Mouse (Mus musculus) forebrain, embryonic 16.5 days (tissue): ENCODE measurements around the gene Khdc1a. TPM values are rescaled to one million over a fixed set of nuclear protein-coding genes. Genes with fewer than 3 reads are reported as not detected.
"Not testable (repeated sequence)": the region's sequence is repeated elsewhere in the genome, so short reads cannot be mapped to it uniquely, and the experiment has no call there.

Experiments used
- ATAC-seq: fragments of 200-750 bp; cut with Nextera tagmentation; 2 replicates; pipeline ENCODE4 v1.8.0; 2017; ENCODE audit warnings: mild to moderate bottlenecking, moderate library complexity
- H3K27ac ChIP-seq: fragments of 300-500 bp; sonication (generic); 2 replicates; pipeline ENCODE4 v1.5.1; 2014; ENCODE audit warnings: low read length, control low read depth
- H3K27me3 ChIP-seq: fragments of 300-500 bp; sonication (generic); replicated peaks from 2 replicates; pipeline ENCODE4 v1.6.1; 2014; ENCODE audit warnings: low read length; ENCODE audit not compliant: control insufficient read depth, insufficient read depth
- H3K36me3 ChIP-seq: fragments of 300-500 bp; sonication (generic); 2 replicates; pipeline ENCODE4 v1.6.1; 2014; ENCODE audit not compliant: control insufficient read depth, insufficient read depth
- H3K4me1 ChIP-seq: fragments of 300-500 bp; sonication (generic); replicated peaks from 2 replicates; pipeline ENCODE4 v1.6.1; 2014; ENCODE audit warnings: low read length; ENCODE audit not compliant: control insufficient read depth, insufficient read depth
- H3K4me2 ChIP-seq: fragments of 300-500 bp; sonication (generic); 2 replicates; pipeline ENCODE4 v1.6.1; 2014; ENCODE audit warnings: mild to moderate bottlenecking, low read length, control low read depth
- H3K4me3 ChIP-seq: fragments of 300-500 bp; sonication (generic); replicated peaks from 2 replicates; pipeline ENCODE4 v1.5.1; 2014; ENCODE audit warnings: mild to moderate bottlenecking, low read length, control low read depth
- H3K9ac ChIP-seq: fragments of 300-500 bp; sonication (generic); replicated peaks from 2 replicates; pipeline ENCODE4 v1.6.1; 2014; ENCODE audit warnings: low read depth, low read length, control low read depth
- H3K9me3 ChIP-seq: fragments of 300-500 bp; sonication (generic); 2 replicates; pipeline ENCODE4 v1.6.1; 2016; ENCODE audit warnings: low read length; ENCODE audit not compliant: control insufficient read depth
- WGBS: fragments of 180-500 bp; shearing (Covaris S2); extraction: QIAGEN DNeasy Blood & Tissue Kit; methylation state at CpG from one replicate; pipeline ENCODE4 v1.1.7; 2014; 5-methylcytosine and 5-hydroxymethylcytosine counted together
- polyA plus RNA-seq: library from polyadenylated mRNA; unstranded; fragments of >200 nt; fragmentation: Nextera tagmentation; extraction: Ambion mirVana; gene quantifications from 2 replicates; pipeline ENCODE4 v1.2.1, GENCODE M21; 2015

The Khdc1a gene
- polyA plus RNA-seq, 1 experiment from 2014 or later, result not detected

GRCm38 (mm10) chr1:21344253-21344652 lies 5.2 kb upstream of the Khdc1a start:
- Histone ChIP-seq H3K27ac (no peak overlapping the region), H3K9ac (no peak overlapping the region), H3K9me3 (no peaks in the 10 kb centered on the region), H3K4me1 (no peaks in the 10 kb centered on the region), H3K27me3 (no peaks in the 10 kb centered on the region), H3K36me3 (no peaks in the 10 kb centered on the region), H3K4me3 (no peak overlapping the region), H3K4me2 (no peak overlapping the region)
- WGBS, result 67% methylated on average over 4 of the region's 4 CpGs
- peak; percentile 77 for ATAC-seq

- H3K36me3 ChIP-seq, H3K4me1 ChIP-seq, H3K9ac ChIP-seq, H3K4me3 ChIP-seq, ATAC-seq, H3K27ac ChIP-seq, H3K4me2 ChIP-seq, H3K9me3 ChIP-seq, H3K27me3 ChIP-seq: not testable (repeated sequence)
- WGBS, result 88% methylated on average over 7 of the region's 7 CpGs
These were observed 4.7 kb upstream of the Khdc1a start for GRCm38 (mm10) chr1:21344752-21345151.

DNA sequence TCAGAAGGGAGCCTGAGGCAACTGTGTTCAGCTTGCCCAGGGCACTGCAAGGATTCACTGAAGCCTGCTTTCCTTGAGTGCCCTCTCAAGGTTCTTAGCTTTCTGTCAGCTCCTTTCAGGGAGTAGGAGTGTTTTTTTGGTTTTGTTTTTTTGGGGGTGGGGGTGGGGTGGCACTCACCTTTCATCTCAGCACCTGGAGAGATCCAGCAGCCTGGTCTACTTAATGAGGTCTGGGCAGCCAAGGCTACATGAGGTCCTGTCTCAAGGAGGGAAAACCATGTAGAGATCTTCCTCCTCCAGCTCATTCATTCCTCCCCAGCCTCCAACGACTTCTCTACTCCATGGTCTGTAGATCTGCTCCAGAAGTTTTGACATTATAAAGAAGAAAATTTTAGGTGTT lies 18.6 kb downstream of the Khdc1a start, which contains the start of gene Khdc1c:
TSS of gene Khdc1c (plus strand) at position 301 of the 400 bp plus-strand sequence.
- not testable (repeated sequence) for ATAC-seq, H3K9me3 ChIP-seq, H3K4me1 ChIP-seq, H3K4me3 ChIP-seq, H3K4me2 ChIP-seq, H3K27ac ChIP-seq, H3K9ac ChIP-seq, H3K36me3 ChIP-seq, H3K27me3 ChIP-seq
- WGBS, result 71% methylated on average over 1 of the region's 1 CpGs

GRCm38 (mm10) chr1:21383256-21383655 lies 33.8 kb downstream of the Khdc1a start, which contains the start of gene Khdc1b:
Khdc1b (plus strand) TSS chr1:21383556.
- Histone ChIP-seq H3K4me2 (no peak within 1 kb of the TSS), H3K9ac (no peak within 1 kb of the TSS), H3K4me1 (no peaks in the 10 kb centered on the region), H3K27me3 (no peaks in the 10 kb centered on the region), H3K4me3 (no peak within 1 kb of the TSS), H3K36me3 (no peaks in the 10 kb centered on the region), H3K9me3 (no peaks in the 10 kb centered on the region), H3K27ac (no peak within 1 kb of the TSS)
- no peak for ATAC-seq
- 93% methylated on average over 1 of the region's 1 CpGs for WGBS

GRCm38 (mm10) chr1:21391138-21391671 lies 41.8 kb downstream of the Khdc1a start:
- ATAC-seq, result no peak
- H3K4me1 ChIP-seq, result no peaks in the 10 kb centered on the region
- no peaks in the 10 kb centered on the region for H3K27me3 ChIP-seq
- no peak overlapping the region for H3K4me2 ChIP-seq
- no peak overlapping the region for H3K27ac ChIP-seq
- no peaks in the 10 kb centered on the region for H3K36me3 ChIP-seq
- no peak overlapping the region for H3K9ac ChIP-seq
- H3K4me3 ChIP-seq, result no peak overlapping the region
- H3K9me3 ChIP-seq, result no peaks in the 10 kb centered on the region
- WGBS, result 78% methylated on average over 6 of the region's 6 CpGs

Other genes starting within 250 kb of the Khdc1a start
- gene Tmem14a, start 131.1 kb upstream of the Khdc1a start, polyA plus RNA-seq, result 16.9 and 20.9 TPM in 2 replicates
- 0.27 and 0.33 TPM in 2 replicates for gene Gsta3, start 109.1 kb upstream of the Khdc1a start, polyA plus RNA-seq
- gene Khdc1c, start 18.7 kb downstream of the Khdc1a start, polyA plus RNA-seq, result not detected in 2 replicates
- gene Khdc1b, start 33.9 kb downstream of the Khdc1a start, polyA plus RNA-seq, result 0.10 TPM in 1 of 2 replicates, not detected in the other